Comparison of ENCODE assay signal across 11 mouse cellular contexts in the genomic region with DNA sequence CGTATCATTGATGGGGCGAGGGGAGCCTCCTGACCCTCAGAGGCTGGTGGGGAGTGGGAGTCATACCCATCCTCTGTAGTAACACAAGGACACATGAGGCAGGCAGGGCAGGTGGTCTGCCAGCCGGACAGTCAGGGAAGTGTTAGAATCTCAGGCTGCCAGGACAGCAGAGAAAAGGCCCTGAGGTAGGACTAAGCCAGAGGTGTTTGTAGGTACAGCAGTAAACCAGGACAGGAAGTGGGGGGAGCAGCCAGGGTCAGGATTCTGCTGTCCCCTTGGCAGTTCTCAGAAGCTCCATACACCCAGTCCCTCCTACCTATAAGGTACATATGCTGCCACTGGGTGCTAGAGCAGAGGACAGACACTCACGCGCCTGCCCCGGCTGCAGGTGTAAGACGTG. TPM values are rescaled to one million over a fixed set of nuclear protein-coding genes. Genes with fewer than 3 reads are reported as not detected.
"Had no signal": no experiment of that assay in that cellular context is flagged by ENCODE, and none has a peak within 500 bp of the region (broad histone marks: within the 10 kb centered on the region; RNA-seq: fewer than 3 reads in every experiment).

No protein-coding gene starts in this region.

- DNase-seq: liver; lung, adult 2 months; lung, postnatal 36 days; right cerebral cortex, postnatal 14 days; thymus, postnatal 14 days had no signal

- H3K4me3 ChIP-seq: limb, embryonic 12.5 days; midbrain, embryonic 13.5 days; stomach, embryonic 15.5 days had no signal

- H3K27ac ChIP-seq: limb, embryonic 12.5 days; liver, embryonic 14.5 days; midbrain, embryonic 13.5 days; stomach, embryonic 15.5 days had no signal

- H3K9me3 ChIP-seq: limb, embryonic 12.5 days; midbrain, embryonic 13.5 days; stomach, embryonic 15.5 days had no signal

- H3K4me2 ChIP-seq: limb, embryonic 12.5 days; midbrain, embryonic 13.5 days; stomach, embryonic 15.5 days had no signal

- H3K27me3 ChIP-seq: limb, embryonic 12.5 days; midbrain, embryonic 13.5 days; stomach, embryonic 15.5 days had no signal

- H3K9ac ChIP-seq: limb, embryonic 12.5 days; liver, embryonic 14.5 days; midbrain, embryonic 13.5 days; stomach, embryonic 15.5 days had no signal

- ATAC-seq: lung, postnatal 0 days; midbrain, embryonic 13.5 days had no signal

RNA-seq across cellular contexts. Expression of gene Fsd1, which starts 24.7 kb away (rescaled TPM):
- total RNA-seq: megakaryocyte progenitor cell, adult 5-6 weeks had no signal
